Mouse (Mus musculus) kidney, adult 2 months (tissue): ENCODE measurements around the gene Dapp1. TPM values are rescaled to one million over a fixed set of nuclear protein-coding genes. Genes with fewer than 3 reads are reported as not detected.
"Not testable (repeated sequence)": the region's sequence is repeated elsewhere in the genome, so short reads cannot be mapped to it uniquely, and the experiment has no call there.

ENCODE experiments used
- DNase-seq: peaks from one replicate; pipeline ENCODE4 v3.0.0; 2021
- H3K27ac ChIP-seq: fragments of 200-500 bp; 2 replicates; pipeline ENCODE4 v1.5.1; 2012; ENCODE audit warnings: low read depth, low read length, control low read depth, inconsistent platforms; ENCODE audit not compliant: insufficient read depth
- H3K27me3 ChIP-seq: fragments of 200-500 bp; replicated peaks from 2 replicates; pipeline ENCODE4 v1.6.1; 2012; ENCODE audit warnings: mild to moderate bottlenecking, moderate library complexity, low read length, inconsistent platforms; ENCODE audit not compliant: control insufficient read depth, insufficient read depth
- H3K36me3 ChIP-seq: fragments of 200-500 bp; 2 replicates; pipeline ENCODE4 v1.6.1; 2012; ENCODE audit warnings: mild to moderate bottlenecking, moderate library complexity, low read length, inconsistent platforms; ENCODE audit not compliant: control insufficient read depth, insufficient read depth
- H3K4me1 ChIP-seq: fragments of 200-500 bp; 2 replicates; pipeline ENCODE4 v1.6.1; 2011; ENCODE audit warnings: low read length; ENCODE audit not compliant: control insufficient read depth, insufficient read depth
- H3K4me3 ChIP-seq: fragments of 200-500 bp; 2 replicates; pipeline ENCODE4 v1.5.1; 2011; ENCODE audit warnings: mild to moderate bottlenecking, low read depth, low read length, control low read depth; ENCODE audit not compliant: insufficient read depth
- CTCF ChIP-seq: fragments of 200-500 bp; conservative IDR thresholded peaks from 2 replicates; pipeline ENCODE4 v1.5.1; 2011; ENCODE audit warnings: low read depth, mild to moderate bottlenecking, control low read depth, low read length, moderate library complexity, mixed read lengths; ENCODE audit not compliant: insufficient read depth, insufficient read length
- POLR2A ChIP-seq: fragments of 200-500 bp; IDR thresholded peaks from one replicate; pipeline ENCODE4 v1.6.1; 2011; ENCODE audit warnings: low read depth, low read length, control low read depth
- WGBS: fragments of 180-500 bp; shearing (Covaris S2); methylation state at CpG from one replicate; pipeline ENCODE4 v1.1.7; 2018; 5-methylcytosine and 5-hydroxymethylcytosine counted together
- polyA plus RNA-seq: library from polyadenylated mRNA; depleted of rRNA; stranded (reverse); fragments of >200 nt; gene quantifications from 2 replicates; pipeline ENCODE4 v1.2.3, GENCODE M21; 2012

Dapp1 gene
- polyA plus RNA-seq, 1 experiment = 2.3 TPM

- no peaks in the 10 kb centered on the region for H3K36me3 ChIP-seq
- no peak overlapping the region for H3K4me3 ChIP-seq
- WGBS = 91% methylated on average over 14 of the region's 14 CpGs
- H3K27me3 ChIP-seq = no peaks in the 10 kb centered on the region
- no peak for TF ChIP-seq CTCF
- DNase-seq = no peak
- no peak overlapping the region for H3K27ac ChIP-seq
- H3K4me1 ChIP-seq = no peaks in the 10 kb centered on the region
Measured at GRCm38 (mm10) chr3:137968105-137968819, 13.1 kb downstream of the Dapp1 start.

DNA sequence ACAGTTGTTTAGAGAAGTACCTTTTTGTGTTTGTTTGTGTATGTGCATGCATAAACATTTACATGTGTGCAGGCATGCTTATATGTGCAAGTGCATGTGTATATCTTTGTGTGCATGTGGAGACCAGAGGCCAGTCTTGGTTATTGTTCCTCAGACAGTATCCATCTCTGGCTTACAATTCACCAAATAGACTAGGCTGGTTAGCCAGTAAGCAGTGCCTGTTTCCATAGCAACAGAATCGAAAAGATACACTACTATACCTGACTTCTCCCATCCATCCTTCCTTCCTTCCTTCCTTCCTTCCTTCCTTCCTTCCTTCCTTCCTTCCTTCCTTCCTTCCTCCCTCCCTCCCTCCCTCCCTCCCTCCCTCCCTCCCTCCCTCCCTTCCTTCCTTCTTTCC, 17.3 kb downstream of the Dapp1 start:
- WGBS = 70% methylated on average over 1 of the region's 1 CpGs
- not testable (repeated sequence) for H3K4me1 ChIP-seq, H3K36me3 ChIP-seq, H3K27ac ChIP-seq, DNase-seq, H3K4me3 ChIP-seq, H3K27me3 ChIP-seq

DNA sequence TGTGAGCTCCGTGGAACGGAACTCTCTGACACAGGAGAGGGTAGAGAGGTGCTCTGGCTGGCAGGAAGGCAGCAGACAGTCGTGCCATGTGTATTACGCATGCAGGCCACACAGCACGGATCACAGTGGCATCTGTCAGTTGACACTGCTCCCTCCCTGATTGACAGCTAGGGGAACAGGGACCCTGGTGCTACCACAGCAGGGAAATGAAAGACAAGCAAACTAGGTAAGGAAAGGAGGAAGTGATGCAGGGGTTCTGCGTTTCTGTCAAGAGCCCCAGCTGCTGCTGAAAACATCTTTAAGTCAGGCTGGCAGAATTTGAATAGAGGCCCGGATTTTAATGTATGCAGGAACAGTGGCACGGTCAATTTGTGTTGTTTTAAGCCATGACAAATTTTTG, 17.8 kb downstream of the Dapp1 start:
- Histone ChIP-seq H3K27ac (no peak overlapping the region), H3K4me1 (no peaks in the 10 kb centered on the region), H3K27me3 (no peaks in the 10 kb centered on the region), H3K4me3 (no peak overlapping the region), H3K36me3 (no peaks in the 10 kb centered on the region)
- no peak for DNase-seq
- WGBS = 82% methylated on average over 8 of the region's 8 CpGs
- TF ChIP-seq POLR2A (no peak), CTCF (no peak)

DNA sequence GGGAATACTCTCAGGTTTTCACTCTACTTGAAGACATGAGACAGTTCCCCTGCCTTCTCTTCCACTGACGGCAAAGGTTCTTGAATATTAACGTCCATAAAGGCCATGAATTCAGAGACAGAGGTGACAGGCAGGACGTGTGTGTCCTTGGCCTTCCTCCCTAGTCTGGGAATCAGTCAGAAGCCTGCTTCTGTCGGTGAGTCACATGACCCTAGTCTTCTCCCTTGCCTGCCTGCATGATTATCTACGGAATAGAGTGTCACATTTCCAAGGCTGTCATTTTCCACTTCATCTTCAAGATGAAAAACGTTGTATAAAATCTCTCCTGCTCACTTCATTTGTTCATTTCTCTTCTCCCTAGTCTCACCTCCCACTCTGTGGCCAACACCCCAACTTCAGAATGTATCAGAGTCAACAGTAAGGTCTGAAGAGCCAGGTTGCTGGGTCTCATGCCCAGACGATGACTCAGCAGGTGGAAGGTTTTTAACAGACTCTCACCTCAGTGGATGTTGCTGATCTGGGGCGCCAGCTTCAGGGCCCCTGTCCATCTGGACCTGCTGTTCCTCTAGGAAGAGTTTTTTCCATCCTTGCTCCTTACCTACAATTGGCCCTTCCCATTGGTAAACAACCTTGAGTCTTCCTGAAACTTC, 19.5 kb downstream of the Dapp1 start:
- TF ChIP-seq POLR2A = no peak
- no peak for TF ChIP-seq CTCF
- H3K27ac ChIP-seq = no peak overlapping the region
- no peaks in the 10 kb centered on the region for H3K36me3 ChIP-seq
- 61% methylated on average over 8 of the region's 8 CpGs for WGBS
- no peak overlapping the region for H3K4me3 ChIP-seq
- H3K27me3 ChIP-seq = no peaks in the 10 kb centered on the region
- DNase-seq = no peak
- H3K4me1 ChIP-seq = no peaks in the 10 kb centered on the region

DNA sequence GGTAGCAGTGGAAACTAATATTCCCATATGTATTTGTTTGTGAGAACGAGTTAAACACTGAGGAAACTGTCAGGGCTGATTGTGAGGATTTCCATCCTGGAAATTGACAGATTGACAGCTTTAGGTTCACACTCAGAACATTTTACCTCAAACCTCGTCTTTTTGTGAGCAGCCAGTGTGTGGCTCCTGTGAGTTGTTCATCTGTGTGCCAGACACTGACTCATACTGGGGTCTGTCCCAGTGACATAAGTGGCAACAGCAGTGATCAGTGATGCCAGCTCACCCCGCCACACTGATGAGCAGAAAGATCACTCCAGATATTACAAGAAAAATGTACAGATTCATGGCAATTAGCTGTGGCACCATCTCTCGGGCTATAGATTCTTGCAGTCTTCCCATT, 21.9 kb downstream of the Dapp1 start:
- TF ChIP-seq POLR2A = no peak
- TF ChIP-seq CTCF = no peak
- no peaks in the 10 kb centered on the region for H3K36me3 ChIP-seq
- H3K4me1 ChIP-seq = no peaks in the 10 kb centered on the region
- no peak for DNase-seq
- no peak overlapping the region for H3K4me3 ChIP-seq
- no peak overlapping the region for H3K27ac ChIP-seq
- 89% methylated on average over 4 of the region's 4 CpGs for WGBS
- H3K27me3 ChIP-seq = no peaks in the 10 kb centered on the region

GRCm38 (mm10) chr3:137958352-137958751, 23.0 kb downstream of the Dapp1 start:
- H3K27me3 ChIP-seq = no peaks in the 10 kb centered on the region
- no peaks in the 10 kb centered on the region for H3K36me3 ChIP-seq
- H3K4me1 ChIP-seq = no peaks in the 10 kb centered on the region
- no peak overlapping the region for H3K4me3 ChIP-seq
- no peak overlapping the region for H3K27ac ChIP-seq
- WGBS = 96% methylated on average over 4 of the region's 4 CpGs
- DNase-seq = no peak
- TF ChIP-seq CTCF (no peak), POLR2A (no peak)

DNA sequence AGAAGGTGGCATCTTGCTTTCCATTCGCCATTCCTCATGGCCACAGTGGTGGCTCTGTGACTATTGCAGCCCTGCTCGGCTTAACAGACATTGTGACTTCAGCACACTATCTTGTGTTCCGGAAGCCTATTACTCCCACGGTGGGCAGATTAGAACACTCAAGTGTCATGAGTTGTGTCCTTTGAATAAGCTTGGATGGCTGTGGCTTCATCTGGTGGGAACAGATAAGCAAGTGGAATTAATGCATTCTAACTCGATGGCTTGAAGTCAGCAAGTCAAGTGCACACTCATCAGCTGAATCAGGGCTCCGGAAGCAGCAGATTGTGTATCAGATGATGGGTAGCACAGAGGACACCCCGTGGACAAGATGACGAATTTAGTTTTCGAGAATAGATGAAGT, 23.5 kb downstream of the Dapp1 start:
- TF ChIP-seq POLR2A (no peak), CTCF (no peak)
- Histone ChIP-seq H3K27ac (no peak overlapping the region), H3K4me1 (no peaks in the 10 kb centered on the region), H3K4me3 (no peak overlapping the region), H3K36me3 (no peaks in the 10 kb centered on the region), H3K27me3 (no peaks in the 10 kb centered on the region)
- WGBS = 92% methylated on average over 9 of the region's 9 CpGs
- no peak for DNase-seq
